Mouse (Mus musculus): ENCODE measurements at regions not wholly inside any gene's neighbourhood (a gene's known extent, or its start where the extent isn't known, plus 50 kb on each side); places are given as distances from the start of the nearest gene placed in this dataset.

DNA sequence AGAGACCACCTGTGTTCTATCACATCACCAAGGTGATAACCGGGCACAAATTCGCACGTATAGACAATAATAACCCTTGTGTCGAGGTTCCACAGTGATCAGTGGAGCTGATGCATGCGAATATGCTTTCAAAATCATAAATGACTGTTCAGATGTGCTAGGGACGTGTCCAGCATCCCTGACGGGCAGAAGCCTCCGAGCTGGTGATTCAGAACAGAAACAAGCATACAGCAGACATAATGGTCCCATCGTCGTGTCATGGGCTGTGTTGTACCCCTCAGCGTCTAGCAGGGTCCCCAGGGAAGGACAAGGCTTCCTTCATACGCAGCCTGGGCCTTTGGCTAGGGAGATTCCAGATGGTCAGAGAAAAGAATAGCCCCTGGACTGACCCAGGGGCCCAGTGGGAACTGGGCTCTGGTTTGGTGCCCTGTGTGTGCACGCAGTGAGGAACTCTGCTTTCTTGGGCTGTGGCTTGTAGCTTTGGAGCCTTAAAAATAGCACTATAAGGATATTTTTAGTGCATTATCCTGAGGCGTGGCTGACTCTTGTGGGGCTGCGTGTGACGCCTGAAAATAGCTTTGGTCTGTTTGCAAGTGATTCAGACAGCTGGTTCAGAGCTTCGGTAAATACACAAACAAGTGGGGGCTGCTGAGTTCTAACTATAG is 137.3 kb downstream of the Fam43a start:
- peak; percentile 85 for DNase-seq (ENCODE audit: low spot score)

DNA sequence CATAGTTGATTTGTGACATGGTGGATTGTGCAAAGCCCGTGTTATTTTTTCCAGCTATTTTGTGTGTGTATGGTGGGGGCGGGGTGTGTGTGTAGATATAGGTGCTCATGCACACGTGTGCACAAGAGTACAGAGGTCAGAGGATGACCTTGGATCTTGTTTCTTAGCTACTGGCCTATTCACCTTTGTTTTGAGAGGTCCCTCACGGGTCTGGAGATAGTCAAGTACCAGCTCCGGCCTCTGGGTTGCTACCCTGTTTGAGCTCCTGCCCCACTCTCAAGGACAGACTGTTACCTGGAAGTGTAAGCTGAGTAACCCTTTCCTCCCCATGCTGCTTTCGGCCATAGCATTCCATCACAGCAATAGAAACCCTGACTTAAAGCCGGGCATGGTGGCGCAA is 138.0 kb downstream of the Fam43a start:
- DNase-seq (ENCODE audit: low spot score) = no peak

DNA sequence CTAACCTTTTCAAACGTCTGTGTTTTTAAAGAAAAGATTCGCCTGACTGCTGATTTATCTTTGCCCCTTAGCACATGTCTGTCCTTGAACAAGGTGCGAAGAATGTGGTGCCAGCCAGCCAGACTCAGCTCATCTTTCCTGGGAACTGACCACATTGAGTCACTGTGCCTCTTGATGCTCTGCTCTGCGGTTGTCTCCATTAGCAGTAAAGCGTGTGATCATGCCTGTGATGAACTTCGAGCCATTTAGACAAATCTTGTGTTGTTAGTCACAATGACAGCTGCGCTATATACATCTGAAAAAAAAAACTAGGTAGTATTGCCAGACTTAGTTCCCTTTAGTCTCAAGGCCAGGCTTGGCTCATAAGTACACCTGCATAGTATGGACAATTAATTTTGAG is 140.1 kb downstream of the Fam43a start:
- DNase-seq (ENCODE audit: low spot score) = no peak

DNA sequence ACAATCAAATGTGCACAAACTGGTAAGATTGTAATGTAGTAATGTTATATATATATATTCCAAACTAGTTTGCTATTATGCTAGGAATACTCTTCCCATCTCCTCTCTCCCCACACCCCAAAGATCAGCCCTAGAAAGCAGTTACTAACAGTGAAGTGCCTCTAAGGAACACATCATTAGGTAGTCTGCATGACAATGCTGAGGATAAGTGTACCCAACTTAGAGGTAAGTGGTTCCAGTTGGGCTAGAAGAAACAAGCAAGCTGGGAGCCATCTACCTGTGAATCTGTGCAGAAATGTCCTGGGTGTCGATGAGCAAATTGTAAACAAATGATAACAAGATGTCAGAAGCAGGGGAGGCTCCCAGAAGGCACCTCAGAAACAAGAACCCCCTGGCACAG is 141.7 kb downstream of the Fam43a start:
- no peak for DNase-seq (ENCODE audit: low spot score)

DNA sequence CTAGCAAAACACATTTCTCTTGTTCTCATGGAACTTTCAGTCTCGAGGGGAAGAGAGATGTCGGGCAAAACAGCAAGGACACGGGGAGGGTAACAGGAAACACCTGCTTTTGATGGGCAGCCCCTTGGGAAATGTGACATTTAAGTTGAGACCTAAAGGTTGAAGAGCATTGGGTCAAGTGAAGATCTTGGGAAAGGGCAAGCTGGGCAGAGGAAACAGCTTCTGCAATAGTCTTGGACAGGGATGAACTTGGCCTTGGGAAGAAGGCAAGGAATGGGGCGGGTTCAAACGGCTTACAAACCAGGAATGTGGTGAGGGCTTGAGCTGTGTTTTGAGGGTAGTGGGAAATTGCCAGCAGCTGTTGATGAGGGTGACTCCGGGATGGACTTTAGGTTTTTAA is 143.0 kb downstream of the Fam43a start:
- no peak for DNase-seq (ENCODE audit: low spot score)

DNA sequence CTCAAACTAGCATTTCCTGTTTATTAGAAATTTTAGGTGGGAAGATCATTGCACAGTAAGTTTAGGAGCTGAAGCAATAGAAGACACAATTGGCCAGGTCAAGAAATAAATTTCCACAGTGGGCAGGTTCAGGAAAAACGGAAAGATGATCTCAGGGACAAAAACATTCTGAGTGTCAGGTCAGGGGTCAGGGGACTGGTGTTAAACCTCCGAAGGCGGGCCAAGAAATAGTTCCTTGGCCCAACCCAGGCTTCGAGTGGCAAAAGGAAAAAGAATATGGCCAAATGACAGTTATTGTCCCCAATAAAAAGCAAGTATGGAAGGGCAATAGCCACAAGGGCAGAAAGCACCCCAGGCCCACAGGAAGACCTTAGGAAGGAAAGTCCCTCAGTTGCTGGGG is 144.0 kb downstream of the Fam43a start:
- DNase-seq (ENCODE audit: low spot score) = no peak

DNA sequence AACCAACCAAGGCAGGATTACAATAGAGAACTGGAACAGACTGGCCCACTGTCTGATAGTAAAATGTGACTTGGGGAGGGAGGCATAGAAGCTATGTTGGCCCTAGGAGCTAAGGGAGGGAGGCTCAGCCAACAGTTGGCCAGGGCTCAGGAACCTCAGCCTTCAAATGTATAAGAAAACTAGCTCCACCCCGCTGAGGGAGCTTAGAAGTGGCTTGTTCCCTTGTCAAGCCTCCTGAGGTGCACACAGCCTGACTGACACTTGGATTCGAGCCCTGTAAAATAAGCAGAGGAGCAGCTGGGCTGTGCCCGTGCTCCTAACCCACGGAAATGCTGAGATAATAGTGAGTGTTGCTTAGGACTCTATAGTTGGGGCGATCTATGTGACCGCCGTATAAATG is 144.7 kb downstream of the Fam43a start:
- no peak for DNase-seq (ENCODE audit: low spot score)

DNA sequence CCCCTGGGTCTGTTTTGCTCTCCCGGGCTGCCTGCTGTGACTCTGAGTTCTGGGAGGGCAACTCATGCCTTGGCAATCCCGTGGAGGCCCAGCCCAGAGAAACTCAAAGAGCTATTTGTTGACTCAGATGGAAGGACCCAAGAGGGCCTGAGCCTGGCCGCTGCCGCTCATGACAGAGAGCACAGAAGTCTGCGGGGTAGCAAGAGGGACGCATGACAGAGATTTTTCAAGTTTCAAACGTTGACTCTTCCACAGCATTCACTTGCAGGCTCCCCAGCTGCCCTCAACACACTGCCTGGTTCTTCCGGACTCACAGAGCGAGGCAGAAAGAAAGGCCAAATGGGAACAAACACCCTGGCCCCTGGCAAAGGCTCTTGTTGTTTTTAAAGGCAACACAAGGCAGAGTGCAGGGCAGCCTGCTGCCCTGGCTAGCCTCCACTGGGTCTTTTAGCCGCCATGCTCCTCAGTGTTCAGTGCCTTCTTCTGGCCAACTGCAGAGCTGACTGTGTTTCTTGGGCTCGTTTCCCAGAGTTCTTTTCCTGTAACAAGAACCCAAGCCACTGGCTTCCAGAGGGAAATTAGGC is 146.2 kb downstream of the Fam43a start:
- DNase-seq (ENCODE audit: low spot score) = peak; percentile 49

DNA sequence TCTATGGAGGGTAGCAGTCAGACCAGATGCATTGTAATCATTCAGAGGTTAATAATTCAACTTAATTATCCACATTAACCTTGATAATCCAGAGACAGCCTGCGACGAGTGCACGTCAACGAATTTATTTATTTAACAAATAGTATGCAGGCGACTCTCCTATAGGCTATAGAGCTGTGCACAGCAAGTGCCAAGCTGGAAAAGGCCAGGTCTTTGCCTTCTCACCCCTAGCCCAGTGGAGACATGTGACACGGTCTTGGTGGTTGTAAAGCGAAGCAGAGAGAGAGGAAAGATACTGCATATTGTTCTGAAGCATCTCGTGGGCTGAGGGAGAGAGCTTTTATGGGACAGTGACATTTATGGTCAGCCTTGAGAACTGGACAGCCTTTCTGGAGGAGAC is 146.7 kb downstream of the Fam43a start:
- no peak for DNase-seq (ENCODE audit: low spot score)

DNA sequence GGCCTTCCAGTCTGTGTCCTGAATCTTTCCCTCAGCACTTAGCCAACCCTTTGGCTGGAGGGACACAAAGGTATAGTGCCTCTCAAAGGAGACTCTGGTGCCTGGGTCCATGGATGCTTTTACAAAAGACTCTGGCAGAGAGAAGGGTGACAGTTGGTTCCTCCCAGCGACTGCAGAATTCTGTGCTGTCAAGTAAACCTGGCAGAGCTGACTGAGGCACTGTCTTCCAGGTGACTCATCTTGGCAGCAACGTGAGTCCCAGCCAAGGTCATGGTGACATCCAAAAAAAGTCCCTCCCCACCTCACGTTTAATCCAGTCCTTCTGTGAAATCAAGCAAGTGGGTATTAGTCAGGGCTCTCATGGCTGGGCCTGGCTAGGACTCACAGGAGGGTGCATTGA is 150.3 kb downstream of the Fam43a start:
- DNase-seq (ENCODE audit: low spot score) = no peak

DNA sequence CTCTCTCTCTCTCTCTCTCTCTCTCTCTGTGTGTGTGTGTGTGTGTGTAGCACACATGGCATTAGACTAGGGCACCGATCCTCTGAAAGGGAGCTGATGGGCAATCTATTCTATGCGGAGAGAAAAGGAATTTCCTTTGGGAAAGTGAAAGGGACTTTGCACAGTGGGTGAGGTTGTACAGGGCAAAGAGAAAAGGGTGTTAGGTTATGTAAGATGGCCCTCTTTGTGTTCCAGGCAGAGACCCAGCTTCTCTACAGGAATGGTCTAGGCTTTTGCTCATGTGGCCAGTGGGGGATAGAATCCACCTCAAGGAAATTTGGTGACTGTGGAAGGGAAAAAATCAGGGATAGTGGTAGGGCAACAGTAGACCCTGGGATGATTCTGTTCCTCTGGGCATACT is 156.2 kb downstream of the Fam43a start:
- DNase-seq (ENCODE audit: low spot score) = no peak

DNA sequence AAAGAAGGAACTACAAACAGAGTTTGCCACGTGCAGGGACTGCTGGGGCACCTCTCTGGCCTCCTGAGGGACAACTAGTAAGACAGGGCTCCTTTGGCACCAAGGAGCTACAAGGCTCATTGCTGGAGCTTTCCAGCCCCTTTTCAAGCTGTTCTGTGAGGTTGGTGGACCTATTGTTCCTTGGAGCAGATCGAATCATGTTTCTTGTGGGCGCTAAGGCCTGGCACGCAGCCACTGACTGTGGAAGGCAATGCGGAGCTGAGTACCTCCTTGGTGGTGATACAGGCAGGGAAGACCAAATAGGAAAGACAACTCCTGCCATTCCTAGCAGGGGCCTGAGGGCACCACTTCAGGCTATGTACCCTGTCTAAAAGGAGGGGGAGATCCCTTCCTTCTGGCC is 157.2 kb downstream of the Fam43a start:
- no peak for DNase-seq (ENCODE audit: low spot score)

DNA sequence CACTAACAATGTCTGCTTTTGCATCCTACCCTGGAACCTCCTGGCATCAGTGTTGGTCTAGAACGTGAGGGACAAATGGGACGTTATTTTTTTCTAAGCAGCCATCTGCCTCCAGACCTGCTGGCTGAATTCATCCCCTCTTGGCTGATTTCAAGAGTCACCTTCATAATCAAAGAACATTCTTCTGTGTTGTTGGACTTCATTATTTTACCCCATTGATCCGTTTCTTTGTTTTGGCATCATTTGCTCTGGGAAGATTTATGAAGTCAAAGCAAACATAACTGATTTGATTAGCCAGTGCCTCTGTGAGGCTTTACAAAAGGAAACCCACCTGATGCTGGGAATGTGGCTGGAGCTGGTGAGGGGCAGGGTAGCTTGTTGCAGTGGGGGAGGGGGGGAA is 158.0 kb downstream of the Fam43a start:
- DNase-seq (ENCODE audit: low spot score) = no peak

DNA sequence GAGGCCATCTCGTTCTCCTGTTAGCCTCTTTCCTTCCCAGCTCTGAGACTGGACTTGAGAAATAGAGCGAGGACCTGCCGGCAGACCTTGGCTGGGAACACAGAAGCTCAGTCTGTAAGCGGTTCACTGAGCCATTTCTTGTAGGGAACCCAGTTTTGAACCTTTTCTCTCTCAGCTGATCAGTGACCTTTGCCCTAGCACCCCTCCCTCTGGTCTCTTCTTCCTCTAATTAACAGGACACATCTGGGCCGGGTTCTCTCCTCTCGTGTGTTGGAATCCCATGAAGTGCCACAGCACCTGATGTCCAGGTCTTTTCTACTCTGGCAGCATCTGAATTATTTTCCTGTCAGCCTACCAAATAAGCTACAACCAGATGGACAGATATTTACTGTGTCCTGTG is 158.5 kb downstream of the Fam43a start:
- DNase-seq (ENCODE audit: low spot score) = no peak

DNA sequence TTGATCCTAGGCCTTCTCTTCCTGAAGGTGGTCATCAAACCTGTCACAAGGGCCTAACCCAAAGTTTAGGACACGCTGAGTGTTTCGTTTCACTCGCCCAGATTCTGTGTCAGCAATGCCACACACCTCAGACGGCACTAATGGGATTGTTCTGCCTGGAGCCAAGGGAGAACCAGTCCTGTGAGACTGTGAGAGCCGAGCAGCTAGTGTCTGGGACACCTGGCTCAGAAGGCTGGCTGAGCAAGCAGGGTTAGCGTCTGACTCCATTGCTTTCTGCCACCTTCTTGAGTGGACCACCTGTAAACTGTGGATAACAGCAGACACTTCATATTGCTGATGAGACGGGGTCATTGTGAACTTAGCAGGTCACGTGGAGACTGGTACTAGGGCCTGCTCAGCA is 160.0 kb downstream of the Fam43a start:
- DNase-seq (ENCODE audit: low spot score) = no peak

DNA sequence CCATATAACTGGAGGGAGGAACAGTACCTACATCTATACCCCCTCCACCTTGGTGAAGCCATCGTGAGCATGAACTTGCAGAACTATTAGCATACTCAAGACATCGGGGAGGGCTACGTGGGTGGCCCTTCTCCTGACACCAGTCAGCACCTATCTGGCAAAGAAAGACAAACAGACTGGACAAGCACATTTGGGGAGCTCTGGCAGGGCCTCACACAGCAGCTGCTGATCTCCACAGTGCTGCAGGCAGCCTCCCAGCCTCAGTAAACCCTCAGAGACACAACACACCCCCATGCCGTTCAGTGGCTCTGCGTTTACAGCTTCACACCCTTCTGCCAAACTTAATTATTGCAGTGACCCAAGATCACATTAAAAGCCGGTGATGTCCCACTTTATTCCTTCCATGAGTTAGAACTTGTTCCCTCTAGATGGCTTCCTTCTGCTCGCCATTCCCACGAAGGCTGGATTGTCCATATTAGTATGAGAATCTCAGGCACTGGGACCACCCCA is 161.7 kb downstream of the Fam43a start:
- no peak for DNase-seq (ENCODE audit: low spot score)

DNA sequence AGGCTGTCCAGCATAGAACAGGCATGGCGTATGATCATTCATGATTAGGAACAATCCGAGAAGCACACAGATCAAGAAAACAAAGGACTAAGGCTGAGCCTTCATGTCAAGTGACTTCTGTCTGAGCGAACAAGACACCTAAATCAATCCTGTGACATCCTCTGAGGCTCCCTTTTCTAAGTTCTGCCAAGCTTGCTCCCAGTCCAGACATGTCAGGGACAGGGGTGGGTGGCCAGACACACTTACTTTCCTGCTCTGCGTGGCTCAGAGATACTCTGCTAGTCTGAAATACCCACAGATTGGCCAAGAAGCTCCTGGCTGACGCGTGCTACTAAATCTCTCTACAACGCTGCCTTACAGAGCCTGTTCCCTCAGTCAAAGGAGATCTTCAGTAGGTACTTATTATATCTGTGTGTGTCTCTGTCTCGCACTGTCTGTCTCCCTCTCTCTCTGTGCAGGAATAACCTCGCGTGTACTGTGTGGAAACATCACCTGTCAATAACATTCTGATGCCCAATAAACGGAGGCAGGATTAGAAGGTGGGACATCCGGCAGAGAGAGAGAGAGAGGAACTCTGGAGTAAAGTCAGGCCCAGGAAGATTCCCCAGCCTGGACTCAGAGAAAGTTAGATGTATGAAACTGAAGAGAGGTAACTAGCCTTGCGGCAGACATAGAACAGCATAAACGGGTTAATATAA is 163.5 kb downstream of the Fam43a start:
- no peak for DNase-seq (ENCODE audit: low spot score)

DNA sequence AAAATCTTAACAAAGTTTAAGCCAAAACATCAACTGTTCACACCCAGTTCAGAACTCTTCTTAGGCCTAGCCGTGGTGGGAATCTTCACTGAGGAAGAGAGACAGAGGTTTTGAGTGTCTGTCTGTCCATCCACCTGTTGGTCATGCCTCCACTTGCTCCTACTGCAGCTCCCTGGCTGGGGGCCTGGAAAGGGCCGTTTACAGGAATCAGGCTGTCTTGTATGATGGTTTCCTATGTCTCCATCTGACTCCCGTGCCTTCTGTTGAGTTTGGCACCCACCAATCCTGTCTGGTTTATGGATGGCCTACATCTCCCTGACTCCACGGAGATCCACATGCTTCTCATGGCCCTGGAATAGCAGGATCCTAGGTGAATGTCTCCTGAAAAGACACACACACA is 166.1 kb downstream of the Fam43a start:
- DNase-seq (ENCODE audit: low spot score) = no peak

DNA sequence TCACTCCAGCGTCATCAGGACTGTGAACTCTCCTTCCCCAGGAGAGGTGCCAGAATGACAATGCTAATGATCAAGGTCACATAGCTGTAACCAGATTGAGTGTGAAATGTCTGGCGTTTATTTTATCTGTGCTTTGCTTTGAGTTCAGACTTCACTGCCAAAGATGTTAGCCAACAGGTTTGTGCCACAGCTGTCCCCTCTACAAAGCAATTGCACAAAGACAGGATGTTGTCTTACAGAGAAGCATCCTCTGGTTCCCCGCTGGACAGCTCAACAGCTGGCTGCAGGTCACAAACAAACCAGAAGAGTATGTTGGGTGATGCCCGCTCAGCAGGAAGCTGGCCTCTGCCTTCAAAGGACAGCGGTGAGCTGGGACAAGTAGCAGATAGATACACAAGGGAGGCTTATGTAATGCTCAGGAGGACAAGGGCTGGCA is 169.5 kb downstream of the Fam43a start:
- peak; percentile 64 for DNase-seq (ENCODE audit: low spot score)

DNA sequence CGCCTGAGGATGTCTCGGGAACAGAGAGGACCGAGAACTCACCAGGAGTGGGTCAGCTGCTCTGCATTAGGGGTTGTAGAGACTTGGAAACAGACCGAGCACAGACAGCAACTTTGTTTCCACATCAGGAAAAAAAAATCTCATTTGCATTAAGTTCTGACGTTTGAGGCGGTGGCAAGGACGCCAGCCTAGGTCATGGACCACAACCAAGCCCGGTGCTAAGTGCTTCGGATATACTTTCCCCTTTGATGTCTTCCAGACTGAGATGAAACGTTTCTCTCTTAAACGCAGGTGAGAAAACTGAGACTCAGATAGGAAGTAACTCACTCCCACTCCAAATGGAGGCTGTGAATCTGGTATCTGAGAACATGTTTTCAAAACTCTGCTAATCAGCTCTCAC is 169.9 kb downstream of the Fam43a start:
- DNase-seq (ENCODE audit: low spot score) = no peak

DNA sequence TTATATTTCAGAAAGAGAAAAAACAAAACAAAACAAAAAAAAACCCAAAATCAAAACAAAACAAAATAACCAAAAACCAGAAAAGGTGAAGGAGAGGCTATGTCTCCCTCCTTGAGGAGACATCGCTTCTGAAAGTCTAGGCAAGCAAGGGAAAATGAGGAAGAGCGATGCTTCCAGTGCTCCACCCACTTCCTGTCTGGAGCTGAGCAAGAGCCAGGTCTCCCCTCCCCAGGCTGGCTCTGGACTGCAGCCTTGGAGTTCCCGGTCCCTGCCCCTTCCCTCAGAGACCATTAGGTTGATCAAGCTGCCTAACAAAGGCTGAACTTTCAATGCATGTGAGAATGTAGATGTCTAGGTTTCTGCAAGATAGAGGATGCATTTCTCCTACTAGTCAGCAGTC is 173.3 kb downstream of the Fam43a start:
- peak; percentile 58 for DNase-seq (ENCODE audit: low spot score)

DNA sequence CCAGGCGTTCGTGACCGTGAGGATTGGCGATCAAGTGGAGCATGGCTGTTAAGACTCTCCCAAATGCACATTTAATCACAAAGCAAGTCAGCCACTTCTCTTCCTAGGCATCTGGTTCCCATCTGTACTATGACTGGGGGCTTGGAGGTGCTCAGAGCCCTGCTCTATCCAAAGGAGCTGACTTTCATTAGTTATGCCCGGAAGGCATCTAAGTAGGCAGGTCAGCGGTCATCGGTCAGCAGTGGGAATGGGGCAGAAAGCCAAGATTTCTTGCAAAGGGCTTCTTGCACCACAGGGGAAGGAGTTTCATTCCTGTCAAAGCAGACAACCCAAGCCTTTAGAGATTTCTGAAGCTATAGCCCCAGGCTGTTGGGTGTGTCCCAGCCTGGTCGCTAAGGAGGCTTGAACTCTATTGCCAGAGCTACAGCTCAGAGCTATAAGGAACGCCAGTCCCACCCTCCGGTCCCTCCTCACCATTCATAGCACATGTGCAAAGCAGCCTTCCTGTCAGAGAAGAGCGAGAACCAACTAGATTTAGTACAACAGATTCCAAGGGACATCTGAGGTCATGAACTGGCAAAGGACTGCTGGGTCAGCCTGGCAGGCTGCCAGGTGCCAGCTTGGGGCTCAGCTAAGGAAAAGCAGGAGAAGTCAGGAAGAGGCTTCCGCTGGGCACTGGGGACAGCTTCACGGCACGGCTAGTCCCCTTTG is 175.6 kb downstream of the Fam43a start:
- DNase-seq (ENCODE audit: low spot score) = no peak
